Mouse (Mus musculus) myocyte (in vitro differentiated cells): ENCODE data around the gene Cdkl4.

Experiments used
- CEBPB ChIP-seq: IDR thresholded peaks from 2 replicates; pipeline ENCODE4 v1.6.1; 2011; ENCODE audit warnings: mild to moderate bottlenecking, moderate library complexity; ENCODE audit not compliant: poor library complexity, insufficient read depth, severe bottlenecking
- E2F4 ChIP-seq: IDR thresholded peaks from one replicate; pipeline ENCODE4 v1.6.1; 2011; ENCODE audit warnings: mild to moderate bottlenecking, control low read depth, moderate library complexity; ENCODE audit not compliant: insufficient read depth
- MAX ChIP-seq: IDR thresholded peaks from one replicate; pipeline ENCODE4 v1.6.1; 2011; ENCODE audit warnings: low read depth, mild to moderate bottlenecking, control low read depth
- MYOD1 ChIP-seq, 3 experiments: IDR thresholded peaks; one replicate each; pipeline ENCODE4 v1.6.1; 2011; ENCODE audit warnings: control low read depth in 2 of 3, low read depth in 2 of 3, mild to moderate bottlenecking in 2 of 3, moderate library complexity in 1 of 3; ENCODE audit not compliant: insufficient read length in 2 of 3, control insufficient read depth in 1 of 3
- MYOG ChIP-seq, 3 experiments: IDR thresholded peaks; one replicate each; pipeline ENCODE4 v1.6.1; 2011; ENCODE audit warnings: control low read depth in 2 of 3, low read depth in 2 of 3, mild to moderate bottlenecking in 2 of 3; ENCODE audit not compliant: insufficient read length in 2 of 3, control insufficient read depth in 1 of 3, insufficient read depth in 1 of 3
- POLR2A ChIP-seq: IDR thresholded peaks from one replicate; pipeline ENCODE4 v1.6.1; 2011; ENCODE audit warnings: low read depth, mild to moderate bottlenecking, control low read depth, moderate library complexity; ENCODE audit not compliant: insufficient read length
- POLR2AphosphoS2 ChIP-seq: IDR thresholded peaks from one replicate; pipeline ENCODE4 v1.6.1; 2011; ENCODE audit warnings: low read depth, control low read depth; ENCODE audit not compliant: insufficient read length
- SRF ChIP-seq: IDR thresholded peaks from one replicate; pipeline ENCODE4 v1.6.1; 2011; ENCODE audit warnings: low read depth; ENCODE audit not compliant: control insufficient read depth, insufficient read length
- USF1 ChIP-seq: IDR thresholded peaks from one replicate; pipeline ENCODE4 v1.6.1; 2011; ENCODE audit warnings: low read depth, mild to moderate bottlenecking, control low read depth, moderate library complexity

- TF ChIP-seq MAX = no peak
- TF ChIP-seq POLR2A = no peak
- no peak for TF ChIP-seq POLR2AphosphoS2
- no peak for TF ChIP-seq MYOD1 (IDR thresholded peaks at IDR 0.05; ENCODE audit: control insufficient read depth in 1 of 3, insufficient read length in 2 of 3, low read depth in 2 of 3)
- TF ChIP-seq E2F4 = no peak
- no peak for TF ChIP-seq USF1
- no peak for TF ChIP-seq CEBPB
- no peak for TF ChIP-seq MYOG (IDR thresholded peaks at IDR 0.05; ENCODE audit: control insufficient read depth in 1 of 3, insufficient read depth in 1 of 3, insufficient read length in 2 of 3, low read depth in 2 of 3)
- TF ChIP-seq SRF = no peak
Observed at GRCm38 (mm10) chr17:80515513-80515912, 62.1 kb downstream of the Cdkl4 start.
